Mouse (Mus musculus) megakaryocyte, adult 5-6 weeks (primary cell): ENCODE data around the gene Fancg. TPM values are rescaled to one million over a fixed set of nuclear protein-coding genes. Genes with fewer than 3 reads are reported as not detected.

Experiments
- ATAC-seq: 2 replicates; pipeline ENCODE4 v1.8.0; 2016; ENCODE audit warnings: mild to moderate bottlenecking, inconsistent platforms; ENCODE audit not compliant: poor library complexity, severe bottlenecking
- total RNA-seq, 2 experiments: library from RNA; stranded (forward) in 1 of 2; stranded (reverse) in 1 of 2; fragments of 153-499, 151-499 nt in 1 of 2; fragments of 221-1000, 200-1000 nt in 1 of 2; gene quantifications; 2 replicates each; pipeline versions ENCODE4 v1.2.3 to v1.2.4; 2015 to 2017

Gene Fancg
- 11.3 and 12.5 TPM in 2 replicates for total RNA-seq (2015)
- 13.0 and 14.3 TPM in 2 replicates for total RNA-seq (2017)

DNA sequence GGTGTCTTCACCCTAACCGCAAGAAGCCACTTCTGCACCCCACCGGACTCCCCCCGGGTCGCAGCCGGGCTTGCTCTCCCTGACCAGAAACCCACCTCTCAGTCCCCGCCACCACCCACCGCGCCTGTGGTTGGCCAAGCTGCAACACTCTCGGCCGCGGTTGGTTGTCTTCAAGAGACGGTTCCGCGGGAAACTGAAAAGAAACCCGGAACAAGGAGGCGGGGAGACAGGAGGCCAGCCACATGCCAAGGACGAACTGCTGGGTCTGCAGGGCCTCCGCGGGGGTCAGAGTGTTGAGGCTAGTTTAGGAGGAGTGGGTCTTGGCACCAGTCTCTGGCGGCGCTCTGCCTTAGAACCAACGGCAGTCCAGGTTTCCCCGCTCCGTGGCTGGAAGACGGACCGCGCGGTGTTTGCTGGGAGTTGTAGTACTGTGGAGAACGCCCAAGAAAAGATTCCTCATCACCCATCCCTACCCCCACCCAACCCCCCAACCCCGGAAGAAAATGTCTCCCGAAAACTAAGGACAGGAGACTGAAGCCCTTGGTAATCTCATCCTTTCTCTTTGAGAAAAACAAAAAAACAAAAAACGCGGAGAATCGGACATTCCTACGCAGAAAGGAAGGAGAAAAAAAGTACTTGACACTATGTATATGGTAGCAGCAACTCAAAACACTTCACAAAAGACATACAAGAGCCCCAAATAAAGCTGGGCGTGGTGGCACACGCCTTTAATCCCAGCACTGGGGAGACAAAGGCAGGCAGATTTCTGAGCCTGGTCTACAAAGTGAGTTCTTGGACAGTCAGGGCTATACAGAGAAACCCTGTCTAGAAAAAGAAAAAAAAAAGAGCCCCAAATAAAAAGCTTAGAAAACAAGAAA is at the start of gene Fancg:
Gene Fancg (minus strand): TSS at position 346 of the 878 bp plus-strand sequence.
- ATAC-seq: peak; percentile 96

DNA sequence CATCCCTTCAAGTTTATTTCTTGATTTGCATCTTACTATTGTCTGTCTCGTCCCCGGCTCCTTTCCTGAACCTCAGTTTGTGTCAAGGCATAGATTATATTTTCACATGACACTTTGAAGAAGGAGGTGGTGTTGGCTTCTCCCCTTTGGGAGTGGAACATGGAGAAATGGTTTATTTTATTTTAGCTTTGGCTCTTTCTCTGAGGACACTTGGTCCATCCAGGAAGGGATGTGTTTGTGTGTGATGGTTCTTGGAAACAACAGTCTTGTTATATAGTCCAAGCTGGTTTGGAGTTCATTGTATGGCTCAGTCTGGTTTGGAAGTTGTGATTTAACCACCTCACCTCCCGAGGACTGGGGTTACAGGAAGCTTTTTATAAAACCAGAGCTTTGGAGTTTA is 49.4 kb upstream of the Fancg start:
- no peak for ATAC-seq

DNA sequence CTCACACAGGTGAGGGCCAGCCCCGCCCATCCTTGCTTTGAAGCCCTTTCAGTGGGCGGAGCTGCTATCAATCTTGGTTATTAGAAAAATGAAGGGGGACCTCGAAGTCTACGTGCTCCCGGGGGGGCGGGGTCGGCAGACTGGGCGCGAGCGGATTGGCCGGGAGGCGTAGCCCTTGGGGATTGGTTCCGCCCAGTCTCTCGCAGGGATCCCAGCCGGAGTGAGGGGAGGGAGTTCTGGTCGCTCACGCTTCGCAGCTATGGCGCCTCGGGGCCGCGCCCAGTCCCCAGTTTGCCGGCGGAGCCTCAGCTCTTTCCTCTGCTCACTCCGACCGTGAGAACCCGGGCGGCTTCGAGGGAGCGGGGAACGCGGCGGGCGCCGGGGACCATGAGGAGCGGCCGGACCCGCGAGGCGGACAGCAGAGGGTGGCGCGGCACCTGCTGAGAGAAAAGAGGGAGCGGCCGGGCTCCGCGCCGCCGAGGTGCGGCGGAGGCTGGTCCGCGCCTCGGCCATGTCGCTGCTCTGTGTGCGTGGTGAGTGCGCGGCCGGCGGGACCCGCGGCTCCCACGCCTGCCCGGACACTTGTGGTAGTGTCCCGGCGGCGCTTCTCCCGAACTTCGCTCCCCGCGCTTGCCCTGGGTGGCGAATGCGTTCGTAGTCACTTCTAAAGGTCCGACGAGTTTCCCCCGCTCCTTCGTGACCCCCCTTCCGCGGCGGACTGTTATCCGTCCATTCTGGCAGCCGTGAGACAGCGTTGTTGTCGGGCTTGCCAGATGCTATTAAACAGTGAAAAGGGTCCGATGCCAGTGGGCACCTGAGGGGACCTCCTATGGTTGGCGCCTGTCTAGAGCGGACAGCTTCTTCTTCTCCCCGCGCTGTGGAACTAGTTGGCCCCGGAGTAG is 48.7 kb upstream of the Fancg start, which contains the start of gene Unc13b:
Gene Unc13b (plus strand): TSS at position 201 of the 902 bp plus-strand sequence.
- ATAC-seq: peak; percentile 95

DNA sequence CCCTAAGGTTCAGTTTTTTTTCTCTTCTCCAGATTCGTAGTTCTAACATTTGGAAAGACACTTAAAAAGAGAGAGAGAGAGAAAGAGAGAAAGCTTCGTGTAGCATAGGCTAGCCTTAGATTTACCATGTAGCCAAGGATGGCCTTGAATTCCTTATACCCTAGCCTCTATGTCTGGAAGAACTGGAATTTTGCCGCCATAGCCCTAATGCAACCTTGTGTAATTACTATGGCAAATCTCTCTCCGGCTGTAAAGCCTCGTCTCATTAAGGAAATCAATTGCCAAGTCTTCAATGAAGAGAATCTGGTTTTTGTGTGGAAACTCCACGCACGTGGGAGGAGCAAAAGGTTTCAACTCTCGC is 48.1 kb upstream of the Fancg start:
- no peak for ATAC-seq

DNA sequence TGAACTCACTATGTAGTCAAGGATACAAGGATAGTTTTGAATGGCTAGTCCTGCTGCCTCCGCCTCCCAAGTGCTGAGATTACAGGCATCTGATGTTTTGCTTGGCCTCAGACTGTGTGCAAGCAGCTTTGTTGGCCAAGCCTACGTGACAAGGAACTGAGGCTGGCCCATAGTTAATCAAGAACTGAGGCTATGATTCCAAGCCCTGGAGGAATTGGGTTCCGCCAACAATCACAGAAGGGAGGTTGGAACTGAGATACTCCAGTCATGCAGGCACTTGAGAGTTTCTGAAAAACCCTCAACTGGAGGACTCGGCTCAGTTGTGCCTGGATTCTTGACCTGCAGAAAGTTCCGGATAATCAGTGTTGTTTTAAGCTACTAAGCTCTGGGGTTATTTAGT is 47.3 kb upstream of the Fancg start:
- no peak for ATAC-seq

DNA sequence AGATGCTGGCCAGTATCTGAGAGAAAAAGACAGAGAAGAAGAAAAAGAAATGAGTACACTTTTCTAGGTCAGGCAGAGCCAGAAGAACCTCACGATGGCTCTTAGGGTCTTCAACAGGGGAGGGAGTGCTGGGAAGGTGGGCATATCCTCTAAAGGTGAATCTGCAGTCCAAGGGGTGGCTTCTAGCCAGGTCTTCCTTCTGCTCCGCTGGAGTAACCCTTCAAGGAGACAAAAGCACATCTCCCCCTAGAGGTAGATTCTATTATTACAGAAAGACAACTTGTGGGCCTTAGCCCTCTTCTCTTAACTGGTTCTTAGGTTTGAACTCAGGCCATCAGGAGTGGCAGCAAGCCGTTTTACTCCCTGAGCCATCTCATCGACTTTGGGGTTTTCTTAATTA is 42.3 kb upstream of the Fancg start:
- peak; percentile 88 for ATAC-seq

DNA sequence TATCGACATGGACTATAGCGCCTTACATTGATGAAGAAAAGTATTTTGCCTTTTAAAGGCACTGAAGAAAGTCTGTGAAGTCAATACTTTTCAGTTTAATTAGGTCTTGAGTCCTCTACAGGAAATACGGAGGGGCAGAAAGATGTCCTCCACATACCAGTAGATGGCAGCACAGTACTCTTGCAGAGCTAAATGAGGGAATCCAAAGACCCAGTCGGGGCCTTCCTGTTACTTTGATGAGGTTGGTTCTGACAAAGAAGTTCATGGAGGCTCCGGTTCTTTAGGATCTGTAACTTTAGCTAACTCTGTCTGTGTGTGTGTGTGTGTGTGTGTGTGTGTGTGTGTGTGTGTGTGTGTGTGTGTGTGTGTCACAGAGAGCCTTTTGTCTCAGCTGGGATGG is 36.9 kb upstream of the Fancg start:
- ATAC-seq: peak; percentile 19; the same call in 1 of the 2 replicates

DNA sequence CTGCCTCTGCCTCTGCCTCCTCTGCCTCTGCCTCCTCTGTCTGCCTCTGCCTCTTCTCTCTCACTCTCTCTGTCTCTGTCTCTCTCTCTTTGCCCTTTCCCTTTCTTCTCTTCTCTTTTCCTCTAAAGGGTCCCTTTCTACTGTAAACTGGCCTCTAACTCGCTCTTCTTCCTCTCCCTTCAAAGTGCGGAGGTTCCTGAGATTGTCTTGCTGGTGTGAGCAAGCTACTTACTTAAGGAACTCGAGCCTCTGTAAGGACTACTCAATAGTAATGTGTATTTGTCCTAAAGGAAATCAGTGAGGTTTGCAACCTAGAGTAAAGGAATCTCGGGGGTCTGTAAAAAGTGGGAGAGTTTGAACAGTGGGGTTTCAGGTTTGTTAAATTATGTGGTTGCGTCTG is 36.3 kb upstream of the Fancg start:
- no peak for ATAC-seq

DNA sequence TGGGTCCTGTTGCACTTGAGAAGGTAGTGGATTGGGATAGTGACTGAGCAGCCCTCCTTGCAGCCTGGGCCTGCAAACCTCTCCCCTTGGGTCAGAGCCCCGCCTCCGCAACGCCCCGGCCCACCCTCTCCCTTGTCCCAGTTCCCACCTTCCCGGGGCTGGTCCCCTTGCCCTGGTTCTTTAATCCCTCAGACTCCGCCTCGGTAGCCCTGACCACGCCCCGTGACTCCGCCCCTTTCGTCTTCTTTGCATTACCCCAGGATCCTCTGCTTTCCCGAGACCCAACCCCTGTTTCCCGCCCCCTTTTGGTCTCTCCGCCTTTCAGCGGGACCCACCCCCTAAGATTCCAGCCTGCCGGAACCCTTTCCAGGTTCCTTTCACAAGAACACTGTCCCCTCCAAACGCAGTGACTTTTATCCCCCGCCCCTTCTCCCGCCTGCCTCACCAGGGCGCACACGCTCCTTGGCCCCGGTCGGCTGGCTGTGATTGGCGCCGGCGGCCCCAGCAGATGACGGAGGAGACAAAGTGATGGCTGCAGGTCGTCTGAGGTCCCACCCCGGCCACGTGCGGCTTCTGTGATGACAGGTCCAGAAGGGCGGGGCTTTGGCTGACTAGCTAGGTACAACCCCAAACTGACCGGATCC is 35.5 kb upstream of the Fancg start, which contains the start of gene Fam214b:
Gene Fam214b (minus strand): TSS at position 562 of the 644 bp plus-strand sequence.
- peak; percentile 72 for ATAC-seq

DNA sequence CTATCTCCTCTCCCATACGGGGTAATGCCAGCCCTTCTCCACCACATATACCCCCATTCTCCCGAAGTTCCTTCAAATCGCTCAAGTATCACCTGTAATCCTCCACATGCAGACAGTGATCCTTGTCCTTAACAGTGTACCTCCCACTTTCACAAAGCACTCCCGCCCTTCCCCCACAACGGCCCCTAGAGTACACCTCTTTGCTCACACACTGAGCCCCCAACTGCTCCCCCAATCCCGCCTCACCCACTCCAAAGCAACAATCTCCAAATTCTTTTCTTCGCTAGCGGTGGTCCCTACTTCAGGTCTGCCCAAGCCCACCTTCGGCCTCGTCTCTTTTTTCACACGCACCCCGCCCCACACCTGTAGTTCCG is 35.0 kb upstream of the Fancg start:
- ATAC-seq: no peak

DNA sequence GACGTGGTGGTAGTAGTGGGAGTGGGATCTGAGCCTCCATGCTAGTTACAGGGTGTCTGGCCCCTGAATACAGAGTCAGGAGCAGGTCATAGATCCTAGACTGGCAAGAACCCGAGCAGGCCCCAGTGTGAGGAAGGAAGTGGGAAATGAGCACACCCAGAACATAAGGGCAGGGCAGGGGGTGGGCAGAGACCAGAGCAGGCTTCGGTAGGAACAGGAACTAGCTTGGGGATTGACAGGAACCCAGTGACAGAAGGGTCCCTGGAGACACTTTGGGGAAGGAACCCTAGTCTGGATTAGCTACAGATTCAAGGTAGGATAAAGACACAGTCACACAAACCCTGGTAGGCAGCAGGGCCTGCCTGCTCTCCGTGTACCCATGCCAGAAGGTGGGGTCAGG is 34.4 kb upstream of the Fancg start:
- ATAC-seq: peak; percentile 38

DNA sequence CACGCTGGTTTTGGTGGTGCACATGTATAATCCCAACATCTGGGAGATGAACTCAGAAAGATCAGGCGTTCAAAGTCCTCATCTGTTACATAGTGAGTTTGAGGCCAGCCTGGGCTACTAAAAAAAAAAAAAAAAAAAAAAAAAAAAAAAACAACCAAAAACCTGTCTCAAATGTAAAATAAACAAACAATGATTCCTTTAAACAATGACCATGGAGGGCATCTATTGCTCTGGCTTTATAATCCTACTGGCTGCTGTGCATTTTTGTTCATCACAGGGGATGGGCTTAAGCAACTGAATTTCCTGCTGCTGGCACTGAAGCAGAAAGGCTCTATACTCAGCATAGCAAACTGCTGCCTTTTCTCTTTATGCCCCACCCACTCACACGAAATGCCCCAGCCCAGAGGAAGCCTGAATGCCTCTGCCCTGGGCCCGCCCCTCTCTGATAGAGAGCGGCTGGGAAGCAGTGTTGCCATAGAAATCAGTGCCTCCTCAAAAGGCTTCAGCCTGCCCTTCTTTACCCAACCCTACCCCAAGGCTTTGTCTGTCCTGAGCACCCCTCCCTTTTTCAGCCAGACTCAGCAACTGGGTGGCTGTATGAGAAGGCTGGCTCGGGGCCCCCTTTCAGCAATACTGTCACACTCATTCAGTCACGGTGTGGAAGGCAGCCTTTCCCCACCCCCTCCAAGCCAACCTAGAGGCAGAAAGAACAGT is 33.5 kb upstream of the Fancg start:
- ATAC-seq: peak; percentile 34

DNA sequence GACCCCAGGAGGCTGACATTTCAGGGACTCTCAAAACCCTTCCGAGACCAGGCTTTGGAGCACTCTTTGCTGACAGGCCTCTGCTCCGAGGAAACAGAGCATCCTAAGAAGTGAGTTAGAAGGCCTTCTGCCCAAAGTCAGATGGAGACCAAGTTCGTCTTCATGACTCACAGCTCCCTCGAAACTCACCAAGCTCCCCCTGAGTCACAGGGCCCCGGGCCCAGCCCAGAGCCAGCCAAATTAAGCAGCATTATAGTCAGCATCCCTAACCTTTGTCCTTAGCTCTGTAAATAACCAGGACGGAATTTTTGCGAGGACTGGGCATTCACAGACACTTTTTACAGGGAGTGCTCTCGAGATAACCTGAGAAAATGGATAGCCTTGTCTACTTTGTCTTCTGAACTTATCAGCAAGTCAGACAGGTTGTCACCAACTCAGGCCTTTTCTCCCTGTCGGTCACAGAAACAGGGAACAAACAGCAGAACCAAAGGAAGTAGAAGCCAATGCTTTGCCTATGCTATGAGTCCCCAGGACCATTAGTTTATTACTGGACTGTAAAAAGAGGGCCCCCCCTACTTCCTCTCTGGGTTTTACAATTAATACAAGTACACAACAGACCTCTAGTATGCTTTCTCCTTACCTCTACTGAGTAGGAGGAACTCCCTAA is 30.7 kb upstream of the Fancg start:
- no peak for ATAC-seq

DNA sequence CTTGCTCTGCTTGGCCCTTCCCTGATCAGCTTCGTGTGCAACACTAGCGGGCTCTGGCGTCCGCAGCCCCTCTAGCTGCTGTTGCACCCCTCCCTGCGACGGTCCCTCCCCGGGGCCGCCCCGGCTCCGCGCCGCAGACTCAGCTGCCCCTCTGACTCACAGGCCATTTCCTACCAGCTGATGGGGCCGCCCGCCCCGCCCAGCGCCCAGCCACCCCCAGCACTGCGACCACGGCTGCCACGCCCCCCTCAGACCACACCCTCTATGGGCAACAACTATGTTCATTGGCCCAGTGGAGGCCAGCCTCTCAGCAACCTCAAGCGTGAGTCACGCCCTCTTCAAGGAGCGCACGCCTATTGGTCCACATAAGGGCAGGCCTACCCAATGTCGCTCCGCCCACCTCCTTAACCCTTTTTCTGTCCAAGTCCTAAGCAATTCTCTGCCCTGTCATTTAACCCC is 29.8 kb upstream of the Fancg start:
- peak; percentile 83 for ATAC-seq

DNA sequence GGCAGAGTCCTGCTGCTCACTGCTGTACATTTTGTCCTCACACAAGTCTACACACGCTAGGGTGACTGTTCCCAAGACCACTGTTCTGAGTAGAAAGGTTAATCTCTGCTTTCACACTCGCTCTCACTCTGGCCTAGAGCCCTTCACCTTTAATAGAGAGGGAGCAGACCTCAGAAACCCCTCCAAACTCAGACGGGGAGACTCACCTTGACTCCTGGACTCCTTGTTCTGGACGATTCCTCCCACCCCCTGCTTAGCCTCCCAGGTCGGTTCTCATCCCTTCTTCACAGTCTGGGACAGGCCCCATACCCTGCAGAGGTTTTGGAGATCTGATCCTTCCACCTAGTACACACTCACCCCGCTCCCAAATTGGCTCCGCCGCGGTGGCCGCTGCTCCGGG is 29.3 kb upstream of the Fancg start:
- no peak for ATAC-seq

DNA sequence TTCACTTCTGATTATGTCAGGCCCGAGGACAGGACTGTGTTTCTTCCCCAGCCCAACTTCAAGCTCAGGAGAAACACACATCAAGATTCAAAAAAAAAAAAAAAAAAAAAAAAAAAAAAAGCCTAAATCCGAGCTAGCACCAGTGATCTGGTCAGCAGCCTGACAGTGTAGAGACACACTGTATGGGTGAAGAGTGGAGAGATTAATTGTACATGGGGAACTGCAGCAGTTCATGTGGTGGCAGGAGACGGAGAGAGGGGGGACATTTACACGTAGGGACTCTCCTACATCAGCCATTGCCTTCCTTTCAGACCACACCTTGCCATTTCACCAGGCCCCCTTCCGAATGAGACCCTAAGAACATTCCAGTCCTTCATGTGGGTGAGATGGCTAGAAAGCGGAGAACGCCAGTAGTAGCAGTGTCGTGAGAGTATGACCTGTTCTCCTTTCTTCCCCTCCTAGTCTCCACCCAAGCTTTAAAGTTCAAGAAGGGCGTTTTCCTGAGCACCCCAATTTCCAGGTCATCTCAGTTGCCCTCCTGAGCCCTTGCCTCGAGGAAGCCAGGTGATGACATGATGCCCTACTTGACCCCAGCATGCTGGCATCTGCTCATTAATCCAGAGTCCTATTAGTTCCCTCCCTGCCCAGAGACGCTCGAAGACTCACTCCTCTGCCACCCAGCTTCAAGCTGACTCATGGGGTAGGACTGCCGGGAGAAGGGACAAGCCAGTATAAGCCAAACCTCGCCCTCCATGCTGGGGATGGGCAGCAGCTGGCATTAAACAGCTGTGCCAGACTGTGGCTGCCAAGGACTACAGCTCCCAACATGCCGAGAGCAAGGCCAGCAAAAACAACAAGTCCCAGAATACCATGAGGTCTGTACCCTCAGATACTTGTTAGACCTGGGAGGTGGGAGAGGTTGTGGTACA is 28.5 kb upstream of the Fancg start:
- no peak for ATAC-seq

DNA sequence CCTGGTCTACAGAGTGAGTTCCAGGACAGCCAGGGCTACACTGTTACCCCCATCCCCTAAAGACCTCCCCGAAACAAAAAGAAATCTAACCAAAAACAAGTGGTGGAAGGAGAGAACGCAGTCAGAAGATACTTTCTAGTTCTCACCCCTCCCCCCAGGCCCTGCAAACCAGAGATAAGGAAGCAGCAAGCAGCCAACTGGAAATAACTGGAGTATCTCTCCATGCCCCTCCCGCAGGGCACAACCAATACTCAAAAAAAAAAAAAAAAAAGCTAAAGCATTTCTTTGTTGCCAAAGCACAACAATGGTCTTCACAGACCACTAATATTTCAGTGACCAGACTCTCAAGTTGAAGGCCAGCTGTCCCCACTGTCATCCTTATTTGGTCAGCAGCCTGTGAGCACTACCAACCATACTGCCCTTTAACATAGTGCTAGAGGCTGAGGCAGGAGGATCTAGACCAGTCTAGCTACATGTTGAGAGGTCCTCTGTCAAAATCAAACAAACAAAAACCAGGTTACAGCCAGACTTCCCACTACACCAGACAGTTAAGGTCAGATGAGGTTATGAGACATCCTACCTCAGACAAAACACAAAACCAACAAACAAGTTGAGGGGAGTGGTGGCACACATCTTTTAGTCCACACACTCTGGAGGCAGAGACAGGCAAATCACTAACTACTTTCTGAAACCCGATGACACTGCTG is 27.7 kb upstream of the Fancg start:
- ATAC-seq: no peak

DNA sequence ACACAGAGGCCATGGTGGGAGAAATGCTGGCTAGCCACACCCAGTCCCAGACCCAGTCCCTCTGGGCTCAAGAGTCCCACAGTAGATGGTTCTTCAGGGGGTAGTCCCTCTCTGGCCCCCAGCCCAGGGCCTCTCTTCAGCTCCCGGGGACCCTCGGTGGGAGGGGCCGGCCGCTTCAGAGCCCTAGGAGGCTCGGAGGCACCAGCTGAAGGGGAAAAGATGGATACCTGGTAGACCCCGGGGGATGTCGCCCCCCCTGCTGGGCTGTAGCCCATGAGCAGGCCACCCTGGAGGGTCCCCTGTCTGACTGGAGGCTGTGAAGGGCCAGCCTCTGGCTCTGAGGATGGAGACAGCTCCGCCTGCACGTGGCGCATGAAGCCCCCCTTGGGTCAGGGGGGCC is 26.1 kb upstream of the Fancg start:
- no peak for ATAC-seq
